Mouse (Mus musculus): ENCODE results near the gene Uvssa.

- peak; percentile 87 for TF ChIP-seq CTCF (IDR thresholded peaks at IDR 0.05; ENCODE audit: borderline replicate concordance, extremely low read depth, insufficient read depth, insufficient read length)
- no peak for TF ChIP-seq POLR2A (IDR thresholded peaks at IDR 0.05; ENCODE audit: borderline replicate concordance, extremely low read depth, insufficient read depth, insufficient read length, poor library complexity, severe bottlenecking)
Observed at GRCm38 (mm10) chr5:33442927-33443710, 64.8 kb downstream of the Uvssa start.

Data from brain, embryonic 14.5 days (tissue).